Mouse (Mus musculus) cerebellum, adult 2 months (tissue): ENCODE results near the gene Il23a.

Source experiments
- CTCF ChIP-seq: fragments of 200-500 bp; IDR thresholded peaks from 2 replicates; pipeline ENCODE4 v1.5.1; 2011; ENCODE audit warnings: low read depth, mild to moderate bottlenecking, control low read depth, low read length, moderate library complexity, borderline replicate concordance; ENCODE audit not compliant: insufficient read depth
- POLR2A ChIP-seq: fragments of 200-500 bp; IDR thresholded peaks from 2 replicates; pipeline ENCODE4 v1.6.1; 2011; ENCODE audit warnings: low read length, control low read depth, borderline replicate concordance; ENCODE audit not compliant: insufficient read depth

GRCm38 (mm10) chr10:128302357-128302756 is 3.8 kb upstream of the Il23a start:
- no peak for TF ChIP-seq CTCF
- TF ChIP-seq POLR2A = no peak
